Mouse (Mus musculus): ENCODE data around the gene Cers5. TPM values are rescaled to one million over a fixed set of nuclear protein-coding genes. Genes with fewer than 3 reads are reported as not detected.

Cers5 gene
- polyA plus RNA-seq (2017; shearing (Covaris generic)): 10 to 100 TPM; 76.5 to 81.1 TPM

GRCm38 (mm10) chr15:99772881-99772924 lies at the start of gene Cers5:
Gene Cers5, minus strand, starts transcription at chr15:99772885.

GRCm38 (mm10) chr15:99725341-99726155 lies 47.1 kb downstream of the Cers5 start, which contains the start of gene Cox14:
Gene Cox14, plus strand, starts transcription at chr15:99725618.

GRCm38 (mm10) chr15:99717386-99718334 lies 55.0 kb downstream of the Cers5 start, which contains the start of gene Gpd1:
Gene Gpd1, plus strand, starts transcription at chr15:99717515.

GRCm38 (mm10) chr15:99705440-99706048 lies 67.1 kb downstream of the Cers5 start, which contains the start of gene Gm17349:
Gene Gm17349, minus strand, starts transcription at chr15:99705490.

GRCm38 (mm10) chr15:99701999-99702900 lies 70.4 kb downstream of the Cers5 start, which contains the start of gene Smarcd1:
Gene Smarcd1, plus strand, starts transcription at chr15:99702129.

Other genes with a start within 250 kb of the Cers5 start
- gene Faim2, start 244.7 kb downstream of the Cers5 start, polyA plus RNA-seq (2017; shearing (Covaris generic)): under 1 TPM; 0.17 to 0.23 TPM
- under 1 TPM; 0.18 to 0.86 TPM for gene Aqp2, start 193.8 kb downstream of the Cers5 start, polyA plus RNA-seq (2017; shearing (Covaris generic))
- 10 to 100 TPM in 1 of 2 experiments, under 1 TPM in 1; 0.16 to 11.5 TPM for gene Aqp5, start 182.1 kb downstream of the Cers5 start, polyA plus RNA-seq (2017; shearing (Covaris generic))
- under 1 TPM in 1 of 2 experiments, not detected in 1; 0.13 TPM for gene Aqp6, start 171.5 kb downstream of the Cers5 start, polyA plus RNA-seq (2017; shearing (Covaris generic))
- gene Racgap1, start 121.2 kb downstream of the Cers5 start, polyA plus RNA-seq (2017; shearing (Covaris generic)): 10 to 100 TPM; 28.0 to 36.0 TPM
- 1 to 10 TPM; 1.1 to 3.2 TPM for gene Asic1, start 102.5 kb downstream of the Cers5 start, polyA plus RNA-seq (2017; shearing (Covaris generic))
- gene Smarcd1, start 70.8 kb downstream of the Cers5 start, polyA plus RNA-seq (2017; shearing (Covaris generic)): 10 to 100 TPM; 24.6 to 34.1 TPM
- gene Gm17349, start 67.4 kb downstream of the Cers5 start, polyA plus RNA-seq (2017; shearing (Covaris generic)): not detected
- gene Gpd1, start 55.4 kb downstream of the Cers5 start, polyA plus RNA-seq (2017; shearing (Covaris generic)): under 1 TPM in 1 of 2 experiments, not detected in 1; 0.94 TPM
- 100 to 1,000 TPM; 140 to 162 TPM for gene Cox14, start 47.3 kb downstream of the Cers5 start, polyA plus RNA-seq (2017; shearing (Covaris generic))
- 1 to 10 TPM; 2.5 to 4.1 TPM for gene Lima1, start 102.6 kb upstream of the Cers5 start, polyA plus RNA-seq (2017; shearing (Covaris generic))
- gene Fam186a, start 194.2 kb upstream of the Cers5 start, polyA plus RNA-seq (2017; shearing (Covaris generic)): under 1 TPM in 1 of 2 experiments, not detected in 1; 0.76 TPM
- gene Larp4, start 197.2 kb upstream of the Cers5 start, polyA plus RNA-seq (2017; shearing (Covaris generic)): 10 to 100 TPM; 49.4 to 61.4 TPM

Data from inflammation-experienced regulatory T-cells (primary cell).